Mouse (Mus musculus) olfactory bulb, adult 2 months (tissue): ENCODE measurements around the gene Arid3a. TPM values are rescaled to one million over a fixed set of nuclear protein-coding genes. Genes with fewer than 3 reads are reported as not detected.

Experiments used
- H3K27ac ChIP-seq: fragments of 200-500 bp; 2 replicates; pipeline ENCODE4 v1.5.1; 2012; ENCODE audit warnings: low read depth, low read length; ENCODE audit not compliant: insufficient read depth
- H3K4me1 ChIP-seq: fragments of 200-500 bp; 2 replicates; pipeline ENCODE4 v1.6.1; 2012; ENCODE audit warnings: low read length; ENCODE audit not compliant: control insufficient read depth, insufficient read depth
- H3K4me3 ChIP-seq: fragments of 200-500 bp; 2 replicates; pipeline ENCODE4 v1.5.1; 2012; ENCODE audit warnings: mild to moderate bottlenecking, low read depth, low read length, moderate library complexity; ENCODE audit not compliant: insufficient read depth
- CTCF ChIP-seq: fragments of 200-500 bp; IDR thresholded peaks from 2 replicates; pipeline ENCODE4 v1.5.1; 2012; ENCODE audit warnings: low read depth, mild to moderate bottlenecking, low read length, moderate library complexity; ENCODE audit not compliant: insufficient read depth
- POLR2A ChIP-seq: fragments of 200-500 bp; IDR thresholded peaks from 2 replicates; pipeline ENCODE4 v1.6.1; 2012; ENCODE audit warnings: mild to moderate bottlenecking, low read depth, low read length, moderate library complexity; ENCODE audit not compliant: insufficient read depth
- WGBS: fragments of 180-500 bp; shearing (Covaris S2); methylation state at CpG from one replicate; pipeline ENCODE4 v1.1.7; 2018; 5-methylcytosine and 5-hydroxymethylcytosine counted together
- polyA plus RNA-seq: library from polyadenylated mRNA; stranded (reverse); fragments of >200 nt; gene quantifications from 2 replicates; pipeline ENCODE4 v1.2.4, GENCODE M21; 2012; ENCODE audit warnings: low replicate concordance; ENCODE audit not compliant: missing spikeins, insufficient read depth, insufficient read length

Arid3a gene
- polyA plus RNA-seq, 1 experiment, result not detected

GRCm38 (mm10) chr10:79916081-79916480 is 10.8 kb upstream of the Arid3a start:
- 4% methylated on average over 8 of the region's 8 CpGs for WGBS
- Histone ChIP-seq H3K4me1 (peaks cover 55% of the 10 kb centered on the region), H3K27ac (peak overlapping the region; percentile 83), H3K4me3 (peak overlapping the region; percentile 86)
- TF ChIP-seq CTCF, result no peak
- no peak for TF ChIP-seq POLR2A

- TF ChIP-seq POLR2A, result peak; percentile 94
- no peak for TF ChIP-seq CTCF
- peak within 1 kb of the TSS; percentile 86 for H3K4me3 ChIP-seq
- 2% methylated on average over 42 of the region's 42 CpGs for WGBS
These were observed 9.9 kb upstream of the Arid3a start, which contains the start of gene Kiss1r for GRCm38 (mm10) chr10:79916808-79917531. Gene Kiss1r, plus strand, starts transcription at chr10:79916971.

GRCm38 (mm10) chr10:79917532-79918100 is 9.2 kb upstream of the Arid3a start:
- TF ChIP-seq CTCF, result no peak
- no peak for TF ChIP-seq POLR2A
- Histone ChIP-seq H3K4me3 (no peak overlapping the region), H3K4me1 (peaks cover 54% of the 10 kb centered on the region), H3K27ac (no peak overlapping the region)
- 61% methylated on average over 5 of the region's 5 CpGs for WGBS

More at GRCm38 (mm10) chr10:79916808-79917531, 9.9 kb upstream of the Arid3a start, which contains the start of gene Kiss1r:
- Histone ChIP-seq H3K4me1 (peaks cover 60% of the 10 kb centered on the region), H3K27ac (peak within 1 kb of the TSS; percentile 83)

GRCm38 (mm10) chr10:79918231-79919078 is 8.4 kb upstream of the Arid3a start:
- peaks cover 53% of the 10 kb centered on the region for H3K4me1 ChIP-seq
- peak overlapping the region; percentile 1 for H3K4me3 ChIP-seq
- H3K27ac ChIP-seq, result no peak overlapping the region
- 23% methylated on average over 35 of the region's 35 CpGs for WGBS
- TF ChIP-seq POLR2A (no peak), CTCF (no peak)

DNA sequence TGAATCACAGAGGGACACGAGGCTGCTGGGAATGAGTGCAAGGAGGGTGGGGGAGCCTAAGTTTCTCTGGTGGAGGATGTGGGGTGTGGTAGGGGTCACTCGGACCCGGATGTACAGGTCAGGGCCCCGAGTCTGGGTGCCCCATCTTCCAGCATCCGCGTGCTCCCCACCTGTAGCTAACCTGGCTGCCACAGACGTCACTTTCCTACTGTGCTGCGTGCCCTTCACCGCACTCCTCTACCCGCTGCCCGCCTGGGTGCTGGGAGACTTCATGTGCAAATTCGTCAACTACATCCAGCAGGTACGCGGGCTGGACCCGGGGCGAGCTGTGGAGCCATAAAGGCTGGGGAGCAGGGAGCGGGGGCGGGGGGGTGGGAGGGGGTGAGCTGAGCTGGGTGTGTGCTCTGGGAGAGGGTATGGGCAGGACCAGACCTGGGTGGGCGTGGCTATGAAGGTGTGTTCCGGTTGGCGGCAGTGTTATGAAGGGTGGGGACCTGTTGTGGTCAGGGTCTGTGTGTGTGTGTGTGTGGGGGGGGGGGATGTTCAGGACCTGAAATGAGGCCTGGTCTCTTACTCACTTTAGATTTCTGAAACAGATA is 7.5 kb upstream of the Arid3a start:
- peaks cover 47% of the 10 kb centered on the region for H3K4me1 ChIP-seq
- H3K27ac ChIP-seq, result no peak overlapping the region
- WGBS, result 24% methylated on average over 21 of the region's 21 CpGs
- TF ChIP-seq POLR2A (no peak), CTCF (no peak)
- H3K4me3 ChIP-seq, result no peak overlapping the region

GRCm38 (mm10) chr10:79920056-79920890 is 6.6 kb upstream of the Arid3a start:
- H3K4me3 ChIP-seq, result no peak overlapping the region
- H3K4me1 ChIP-seq, result peaks cover 40% of the 10 kb centered on the region
- no peak overlapping the region for H3K27ac ChIP-seq
- TF ChIP-seq CTCF (no peak), POLR2A (no peak)
- 29% methylated on average over 26 of the region's 26 CpGs for WGBS

- TF ChIP-seq CTCF (no peak), POLR2A (no peak)
- no peak within 1 kb of the TSS for H3K27ac ChIP-seq
- peak within 1 kb of the TSS; percentile 41 for H3K4me3 ChIP-seq
- H3K4me1 ChIP-seq, result peaks cover 37% of the 10 kb centered on the region
- 11% methylated on average over 41 of the region's 41 CpGs for WGBS
These were observed 5.8 kb upstream of the Arid3a start, which contains the start of gene R3hdm4 for GRCm38 (mm10) chr10:79920958-79921535. Gene R3hdm4, minus strand, starts transcription at chr10:79921208.

DNA sequence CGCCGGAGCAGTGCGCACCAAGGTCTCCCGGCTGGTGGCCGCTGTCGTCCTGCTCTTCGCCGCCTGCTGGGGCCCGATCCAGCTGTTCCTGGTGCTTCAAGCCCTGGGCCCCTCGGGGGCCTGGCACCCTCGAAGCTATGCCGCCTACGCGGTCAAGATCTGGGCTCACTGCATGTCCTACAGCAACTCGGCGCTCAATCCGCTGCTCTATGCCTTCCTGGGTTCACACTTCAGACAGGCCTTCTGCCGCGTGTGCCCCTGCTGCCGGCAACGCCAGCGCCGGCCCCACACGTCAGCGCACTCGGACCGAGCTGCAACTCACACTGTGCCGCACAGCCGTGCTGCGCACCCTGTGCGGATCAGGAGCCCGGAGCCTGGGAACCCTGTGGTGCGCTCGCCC is 5.3 kb upstream of the Arid3a start:
- H3K27ac ChIP-seq, result no peak overlapping the region
- 12% methylated on average over 34 of the region's 34 CpGs for WGBS
- TF ChIP-seq CTCF (no peak), POLR2A (no peak)

More for the DNA sequence above, 5.3 kb upstream of the Arid3a start:
- peak overlapping the region; percentile 41 for H3K4me3 ChIP-seq
- peaks cover 40% of the 10 kb centered on the region for H3K4me1 ChIP-seq
